Mouse (Mus musculus): ENCODE measurements around the gene Nutf2-ps1.

DNA sequence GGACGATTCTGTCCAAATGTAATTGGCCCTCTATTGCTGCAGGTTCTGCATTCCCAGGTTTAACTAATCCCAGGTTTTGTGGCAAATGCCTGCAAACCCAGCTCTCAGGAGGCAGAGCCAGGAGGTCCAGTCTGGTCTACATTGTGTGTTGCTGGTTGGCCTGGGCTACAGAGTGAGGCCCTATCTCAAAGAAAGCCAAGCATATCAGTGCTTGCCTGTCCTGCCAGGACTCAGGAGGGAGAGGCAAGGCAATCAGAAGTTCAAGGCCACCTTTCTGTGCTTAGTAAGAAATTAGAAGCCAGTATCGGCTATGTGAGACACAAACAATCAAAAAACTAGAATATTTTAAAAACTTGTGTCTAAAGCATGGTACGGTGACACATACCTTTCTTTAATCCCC is 15.7 kb downstream of the Nutf2-ps1 start:
- TF ChIP-seq ZC3H11A (IDR thresholded peaks at IDR 0.05; ENCODE audit: borderline replicate concordance, low read depth, low read length) (no peak), CHD2 (IDR thresholded peaks at IDR 0.05; ENCODE audit: low read depth, low read length) (no peak), HCFC1 (IDR thresholded peaks at IDR 0.05; ENCODE audit: borderline replicate concordance, insufficient read depth, low read length) (no peak), MAFK (IDR thresholded peaks at IDR 0.05; ENCODE audit: insufficient read depth, low read depth, low read length) (no peak)
